Mouse (Mus musculus): ENCODE measurements around the gene Arl4d. TPM values are rescaled to one million over a fixed set of nuclear protein-coding genes. Genes with fewer than 3 reads are reported as not detected.
A peak's percentile ranks its signal among the peaks of the same experiment; 100 is the strongest.
"Not testable (repeated sequence)": the region's sequence is repeated elsewhere in the genome, so short reads cannot be mapped to it uniquely, and the experiment has no call there.

Gene Arl4d
- polyA plus RNA-seq, 1 experiment from 2014 or later: 24.7 TPM

DNA sequence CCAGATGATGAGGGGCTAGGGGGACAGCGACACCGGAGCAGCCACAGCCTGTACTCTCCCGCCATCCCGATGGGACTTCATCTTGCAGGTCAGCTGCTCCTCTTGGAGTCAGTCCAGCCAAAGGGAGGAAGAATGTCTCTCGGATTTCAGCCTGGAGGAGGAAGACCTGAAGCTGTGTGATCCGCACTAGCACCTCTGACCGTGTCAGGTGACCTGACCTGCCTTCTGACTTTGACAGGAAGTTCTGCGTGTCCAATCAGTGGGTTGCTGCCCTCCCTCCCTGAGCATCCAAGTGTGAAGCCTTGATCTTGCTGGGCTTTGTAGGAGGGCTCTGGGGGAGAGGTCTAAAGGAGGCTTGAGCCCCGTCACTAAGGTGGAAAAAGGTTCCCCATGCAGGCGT lies 29.7 kb upstream of the Arl4d start:
- Histone ChIP-seq H3K4me1 (no peaks in the 10 kb centered on the region), H3K9me3 (no peaks in the 10 kb centered on the region), H3K4me2 (replicated peaks) (no peak overlapping the region), H3K9ac (no peak overlapping the region), H3K27me3 (replicated peaks) (no peaks in the 10 kb centered on the region), H3K36me3 (peaks cover 12% of the 10 kb centered on the region; the same call in 1 of the 2 replicates), H3K27ac (no peak overlapping the region), H3K4me3 (no peak overlapping the region)
- no peak for ATAC-seq (ENCODE audit: low FRiP score, low read depth)
- 81% methylated on average over 10 of the region's 10 CpGs for WGBS

DNA sequence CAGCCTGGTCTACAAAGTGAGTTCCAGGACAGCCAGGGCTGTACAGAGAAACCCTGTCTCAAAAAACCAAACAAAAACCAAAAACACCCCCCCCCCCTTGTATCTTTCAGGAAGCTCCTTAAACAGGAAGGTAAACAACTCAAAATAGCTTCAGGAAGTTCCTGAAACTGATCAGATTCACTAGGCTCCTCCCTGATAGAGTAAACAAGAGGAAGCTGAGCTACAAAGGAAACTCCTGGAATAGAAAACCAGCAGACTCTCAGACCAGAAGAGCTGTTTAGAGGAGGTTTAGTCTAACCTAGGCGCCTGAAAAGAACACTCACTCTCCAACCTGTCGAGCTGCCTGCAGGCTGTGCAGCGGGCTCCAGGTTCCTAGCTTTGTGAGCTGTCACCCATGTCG lies 25.6 kb upstream of the Arl4d start:
- WGBS: 95% methylated on average over 4 of the region's 4 CpGs
- no peaks in the 10 kb centered on the region for H3K4me1 ChIP-seq
- no peak overlapping the region for H3K27ac ChIP-seq
- no peak for ATAC-seq (ENCODE audit: low FRiP score, low read depth)
- H3K4me2 ChIP-seq (replicated peaks): no peak overlapping the region
- no peak overlapping the region for H3K9ac ChIP-seq
- H3K4me3 ChIP-seq: no peak overlapping the region
- H3K36me3 ChIP-seq: peaks cover 6% of the 10 kb centered on the region; the same call in 1 of the 2 replicates
- no peaks in the 10 kb centered on the region for H3K27me3 ChIP-seq (replicated peaks)
- H3K9me3 ChIP-seq: no peaks in the 10 kb centered on the region

DNA sequence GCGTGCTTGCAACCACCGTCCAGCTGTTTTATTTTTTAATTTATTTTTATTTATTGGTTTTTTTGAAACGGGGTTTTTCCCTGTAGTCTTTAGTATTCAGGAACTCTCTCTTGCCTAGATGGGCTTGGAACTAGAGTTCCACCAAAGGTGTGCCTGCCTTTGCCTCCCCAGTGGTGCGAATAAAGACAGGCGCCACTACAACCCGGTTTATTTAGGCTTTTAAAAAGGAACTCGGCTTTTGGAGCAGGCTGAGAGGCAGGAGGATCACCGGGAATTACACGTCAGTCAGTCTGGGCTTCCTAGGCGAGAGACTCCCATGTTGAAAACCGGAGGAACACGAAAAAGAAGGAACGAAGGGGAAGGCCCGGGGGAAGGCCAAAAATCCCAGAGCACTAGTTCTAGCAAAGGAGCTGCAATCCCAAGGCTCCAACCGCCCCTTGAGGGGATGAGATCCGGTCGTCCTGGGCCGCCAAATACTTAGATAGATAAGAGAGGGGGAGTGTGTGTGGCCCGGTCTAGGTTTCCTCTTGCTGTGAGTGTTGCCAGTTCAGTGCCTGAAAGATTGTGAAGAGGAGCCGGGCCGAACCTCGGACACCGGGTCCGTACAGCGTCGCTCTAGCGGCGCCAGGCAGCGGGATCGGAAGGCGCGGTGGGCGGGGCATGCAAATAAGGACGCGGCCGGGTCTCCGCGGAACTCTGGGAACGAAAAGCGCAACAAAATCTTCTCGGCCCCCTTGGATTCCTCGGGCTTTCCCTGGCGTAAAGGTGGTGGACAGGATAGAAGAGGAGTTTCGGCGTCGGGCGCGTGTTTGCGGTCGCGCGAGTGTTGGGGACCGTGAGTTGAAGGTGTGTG lies 24.3 kb upstream of the Arl4d start:
- WGBS: 5% methylated on average over 53 of the region's 53 CpGs
- ATAC-seq (ENCODE audit: low FRiP score, low read depth): peak; percentile 62

GRCm38 (mm10) chr11:101641710-101642642 lies 23.4 kb upstream of the Arl4d start:
- peak overlapping the region; percentile 52; the same call in 1 of the 2 replicates for H3K4me2 ChIP-seq (replicated peaks)

More for the DNA sequence above, 24.3 kb upstream of the Arl4d start:
- Histone ChIP-seq H3K4me2 (replicated peaks) (peak overlapping the region; percentile 52), H3K27ac (0 out of 2 replicates have a peak overlapping the region, but pooled peaks have one; percentile 15), H3K4me3 (peak overlapping the region; percentile 18), H3K9ac (peak overlapping the region; percentile 49)
- H3K36me3 ChIP-seq; H3K27me3 ChIP-seq (replicated peaks); H3K4me1 ChIP-seq; H3K9me3 ChIP-seq: not testable (repeated sequence)

GRCm38 (mm10) chr11:101642931-101643330 lies 22.4 kb upstream of the Arl4d start:
- ATAC-seq (ENCODE audit: low FRiP score, low read depth): no peak
- H3K36me3 ChIP-seq: no peaks in the 10 kb centered on the region
- no peaks in the 10 kb centered on the region for H3K9me3 ChIP-seq
- no peak overlapping the region for H3K4me3 ChIP-seq
- H3K27me3 ChIP-seq (replicated peaks): no peaks in the 10 kb centered on the region
- no peaks in the 10 kb centered on the region for H3K4me1 ChIP-seq
- WGBS: 53% methylated on average over 5 of the region's 5 CpGs
- 0 out of 2 replicates have a peak overlapping the region, but pooled peaks have one; percentile 7 for H3K27ac ChIP-seq
- no peak overlapping the region for H3K9ac ChIP-seq
- H3K4me2 ChIP-seq (replicated peaks): no peak overlapping the region

More at GRCm38 (mm10) chr11:101641710-101642642, 23.4 kb upstream of the Arl4d start:
- H3K27me3 ChIP-seq (replicated peaks); H3K4me1 ChIP-seq; H3K27ac ChIP-seq; H3K9me3 ChIP-seq; H3K36me3 ChIP-seq; H3K9ac ChIP-seq; H3K4me3 ChIP-seq: not testable (repeated sequence)
- ATAC-seq (ENCODE audit: low FRiP score, low read depth): peak; percentile 79
- WGBS: 6% methylated on average over 15 of the region's 26 CpGs

GRCm38 (mm10) chr11:101644591-101644990 lies 20.8 kb upstream of the Arl4d start:
- H3K4me2 ChIP-seq (replicated peaks): no peak overlapping the region
- H3K9me3 ChIP-seq: no peaks in the 10 kb centered on the region
- H3K27me3 ChIP-seq (replicated peaks): no peaks in the 10 kb centered on the region
- no peak for ATAC-seq (ENCODE audit: low FRiP score, low read depth)
- no peak overlapping the region for H3K9ac ChIP-seq
- no peak overlapping the region for H3K4me3 ChIP-seq
- no peak overlapping the region for H3K27ac ChIP-seq
- H3K36me3 ChIP-seq: no peaks in the 10 kb centered on the region
- H3K4me1 ChIP-seq: no peaks in the 10 kb centered on the region
- WGBS: 57% methylated on average over 3 of the region's 3 CpGs

DNA sequence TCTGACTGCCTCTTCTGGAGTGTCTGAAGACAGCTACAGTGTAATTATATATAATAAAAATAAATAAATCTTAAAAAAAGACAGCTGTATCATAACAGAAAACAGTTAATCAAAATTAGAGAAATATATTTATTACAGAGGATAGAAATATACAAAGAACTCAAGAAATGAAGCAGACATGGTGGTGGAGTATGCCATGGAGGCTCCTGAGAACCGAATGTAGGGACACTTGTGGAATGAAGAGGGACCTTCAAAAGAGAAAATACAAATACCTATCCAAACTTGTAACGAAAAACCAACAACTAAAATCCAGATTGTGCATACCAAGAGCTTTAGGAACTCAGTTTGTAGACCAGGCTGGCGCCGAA lies 20.3 kb upstream of the Arl4d start:
- H3K4me1 ChIP-seq; H3K4me3 ChIP-seq; H3K9me3 ChIP-seq; H3K36me3 ChIP-seq; H3K27me3 ChIP-seq (replicated peaks); H3K9ac ChIP-seq; H3K27ac ChIP-seq; ATAC-seq (ENCODE audit: low FRiP score, low read depth); H3K4me2 ChIP-seq (replicated peaks): not testable (repeated sequence)
- 3% methylated on average over 4 of the region's 4 CpGs for WGBS

GRCm38 (mm10) chr11:101645411-101646282 lies 19.7 kb upstream of the Arl4d start:
- H3K27ac ChIP-seq: peak overlapping the region; percentile 72; the same call in 1 of the 2 replicates
- 0 out of 2 replicates have a peak overlapping the region, but pooled peaks have one; percentile 18 for H3K4me3 ChIP-seq
- H3K9me3 ChIP-seq; H3K27me3 ChIP-seq (replicated peaks); H3K4me1 ChIP-seq; H3K36me3 ChIP-seq: not testable (repeated sequence)
- peak; percentile 79 for ATAC-seq (ENCODE audit: low FRiP score, low read depth)
- H3K4me2 ChIP-seq (replicated peaks): peak overlapping the region; percentile 50
- H3K9ac ChIP-seq: 0 out of 2 replicates have a peak overlapping the region, but pooled peaks have one; percentile 57
- under 1% methylated on average over 45 of the region's 56 CpGs for WGBS

- 15% methylated on average over 16 of the region's 16 CpGs for WGBS
- not testable (repeated sequence) for H3K9me3 ChIP-seq; H3K4me1 ChIP-seq; ATAC-seq (ENCODE audit: low FRiP score, low read depth); H3K27me3 ChIP-seq (replicated peaks); H3K36me3 ChIP-seq
- H3K4me3 ChIP-seq: 0 out of 2 replicates have a peak overlapping the region, but pooled peaks have one; percentile 18
- peak overlapping the region; percentile 72; the same call in 1 of the 2 replicates for H3K27ac ChIP-seq
- peak overlapping the region; percentile 50 for H3K4me2 ChIP-seq (replicated peaks)
- 0 out of 2 replicates have a peak overlapping the region, but pooled peaks have one; percentile 57 for H3K9ac ChIP-seq
Observed at GRCm38 (mm10) chr11:101646283-101646794, 19.0 kb upstream of the Arl4d start.

DNA sequence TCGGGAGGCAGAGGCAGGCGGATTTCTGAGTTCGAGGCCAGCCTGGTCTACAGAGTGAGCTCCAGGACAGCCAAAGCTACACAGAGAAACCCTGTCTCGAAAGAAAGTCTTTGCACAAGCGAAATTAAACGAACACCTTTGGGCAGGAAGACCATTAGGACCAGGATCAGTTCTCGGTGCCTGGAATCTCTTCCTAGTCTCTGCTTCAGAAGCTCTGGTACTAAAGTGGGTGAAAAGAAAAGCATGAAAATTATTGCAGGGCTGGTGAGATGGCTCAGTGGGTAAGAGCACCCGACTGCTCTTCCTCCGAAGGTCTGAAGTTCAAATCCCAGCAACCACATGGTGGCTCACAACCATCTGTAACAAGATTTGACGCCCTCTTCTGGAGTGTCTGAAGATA lies 18.2 kb upstream of the Arl4d start:
- 95% methylated on average over 10 of the region's 10 CpGs for WGBS
- not testable (repeated sequence) for H3K4me3 ChIP-seq; H3K27me3 ChIP-seq (replicated peaks); H3K9me3 ChIP-seq; H3K4me1 ChIP-seq; H3K4me2 ChIP-seq (replicated peaks); H3K36me3 ChIP-seq; H3K27ac ChIP-seq; H3K9ac ChIP-seq; ATAC-seq (ENCODE audit: low FRiP score, low read depth)

DNA sequence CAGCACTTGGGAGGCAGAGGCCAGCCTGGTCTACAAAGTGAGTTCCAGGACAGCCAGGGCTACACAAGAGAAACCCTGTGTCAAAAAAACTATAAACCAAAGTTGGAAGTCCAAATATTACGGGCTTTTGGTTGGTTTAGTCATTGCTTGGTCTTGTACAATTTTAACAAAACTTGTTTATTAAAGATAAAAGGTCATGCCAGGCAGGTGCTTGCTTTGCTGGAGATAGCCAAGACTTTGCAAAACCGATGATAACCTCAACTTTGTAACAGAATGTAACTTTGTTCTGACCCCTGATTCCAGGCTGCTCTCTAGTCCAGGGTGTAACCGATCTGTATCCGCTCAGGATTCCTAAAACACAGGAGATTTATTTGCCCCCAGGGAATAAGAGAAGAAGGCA lies 9.0 kb upstream of the Arl4d start:
- H3K9me3 ChIP-seq: no peaks in the 10 kb centered on the region
- H3K27me3 ChIP-seq (replicated peaks): no peaks in the 10 kb centered on the region
- no peak overlapping the region for H3K4me3 ChIP-seq
- WGBS: 88% methylated on average over 4 of the region's 4 CpGs
- H3K27ac ChIP-seq: no peak overlapping the region
- H3K36me3 ChIP-seq: no peaks in the 10 kb centered on the region
- no peak for ATAC-seq (ENCODE audit: low FRiP score, low read depth)
- H3K9ac ChIP-seq: no peak overlapping the region
- 0 out of 2 replicates have a peak, but pooled peaks cover 4% of the 10 kb centered on the region for H3K4me1 ChIP-seq
- no peak overlapping the region for H3K4me2 ChIP-seq (replicated peaks)
